Mouse (Mus musculus): ENCODE results near the gene Dand5. TPM values are rescaled to one million over a fixed set of nuclear protein-coding genes. Genes with fewer than 3 reads are reported as not detected.

The Dand5 gene
- polyA plus RNA-seq, 1 experiment from 2014 or later: 6.3 TPM

GRCm38 (mm10) chr8:84797256-84797797, 25.3 kb downstream of the Dand5 start:
- peaks cover 19% of the 10 kb centered on the region; the same call in 1 of the 2 replicates for H3K27me3 ChIP-seq (replicated peaks)
- 81% methylated on average over 15 of the region's 15 CpGs for WGBS

GRCm38 (mm10) chr8:84794486-84794885, 28.1 kb downstream of the Dand5 start:
- Histone ChIP-seq H3K27me3 (replicated peaks) (0 out of 2 replicates have a peak, but pooled peaks cover 28% of the 10 kb centered on the region), H3K9ac (no peak overlapping the region), H3K4me2 (peak overlapping the region; percentile 47), H3K27ac (peak overlapping the region; percentile 88), H3K4me1 (peaks cover 53% of the 10 kb centered on the region), H3K9me3 (no peaks in the 10 kb centered on the region), H3K36me3 (0 out of 2 replicates have a peak, but pooled peaks cover 5% of the 10 kb centered on the region), H3K4me3 (replicated peaks) (no peak overlapping the region)
- 49% methylated on average over 7 of the region's 7 CpGs for whole genome bisulfite sequencing
- peak; percentile 7; the same call in 1 of the 2 replicates for ATAC-seq (ENCODE audit: insufficient read depth, low FRiP score, low read depth)

More at GRCm38 (mm10) chr8:84797256-84797797, 25.3 kb downstream of the Dand5 start:
- H3K9me3 ChIP-seq: no peaks in the 10 kb centered on the region
- peaks cover 44% of the 10 kb centered on the region for H3K4me1 ChIP-seq
- no peak for ATAC-seq (ENCODE audit: insufficient read depth, low FRiP score, low read depth)
- no peak overlapping the region for H3K27ac ChIP-seq
- no peak overlapping the region for H3K4me2 ChIP-seq
- no peak overlapping the region for H3K4me3 ChIP-seq (replicated peaks)
- H3K36me3 ChIP-seq: 0 out of 2 replicates have a peak, but pooled peaks cover 5% of the 10 kb centered on the region
- H3K9ac ChIP-seq: no peak overlapping the region

DNA sequence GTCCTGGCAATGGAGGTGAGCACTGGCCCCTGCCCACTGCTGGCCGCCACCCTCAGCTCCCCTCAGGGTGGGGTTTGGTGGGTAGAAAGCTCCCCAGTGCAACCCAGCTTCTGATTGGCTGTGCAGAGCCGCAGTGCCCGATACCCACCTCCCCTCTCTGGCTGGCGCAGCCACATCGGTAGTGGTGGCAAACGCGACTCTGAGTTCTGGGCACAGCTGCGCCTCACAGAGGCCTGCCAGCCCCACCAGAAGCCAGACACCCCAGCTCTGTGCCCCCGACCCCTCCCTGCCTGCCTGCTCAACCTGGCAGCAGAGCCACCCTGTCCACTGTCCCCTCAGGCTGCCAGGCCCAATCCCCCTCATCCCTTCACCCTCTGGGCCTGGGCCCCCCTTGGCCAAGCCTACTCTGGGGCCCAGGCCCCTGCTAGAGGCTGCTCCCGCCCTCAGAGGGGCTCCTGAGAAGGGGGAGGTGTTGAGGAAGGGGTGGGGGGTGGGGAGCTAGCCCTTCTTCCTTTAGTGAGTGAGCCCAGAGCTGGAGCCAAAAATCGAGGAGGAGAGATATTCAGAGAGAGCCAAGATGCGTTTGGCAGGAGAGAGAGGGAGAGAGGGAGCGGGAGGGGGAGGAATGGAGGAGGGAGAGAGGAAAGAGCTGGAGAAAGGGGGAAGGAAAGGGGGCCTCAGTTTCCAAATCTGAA, 28.7 kb downstream of the Dand5 start:
- Histone ChIP-seq H3K9me3 (no peaks in the 10 kb centered on the region), H3K4me2 (peak overlapping the region; percentile 47), H3K27ac (peak overlapping the region; percentile 88), H3K9ac (peak overlapping the region; percentile 16), H3K4me3 (replicated peaks) (peak overlapping the region; percentile 19), H3K27me3 (replicated peaks) (0 out of 2 replicates have a peak, but pooled peaks cover 33% of the 10 kb centered on the region), H3K4me1 (peaks cover 57% of the 10 kb centered on the region), H3K36me3 (0 out of 2 replicates have a peak, but pooled peaks cover 5% of the 10 kb centered on the region)
- ATAC-seq (ENCODE audit: insufficient read depth, low FRiP score, low read depth): peak; percentile 54; the same call in 1 of the 2 replicates
- 63% methylated on average over 13 of the region's 13 CpGs for WGBS

DNA sequence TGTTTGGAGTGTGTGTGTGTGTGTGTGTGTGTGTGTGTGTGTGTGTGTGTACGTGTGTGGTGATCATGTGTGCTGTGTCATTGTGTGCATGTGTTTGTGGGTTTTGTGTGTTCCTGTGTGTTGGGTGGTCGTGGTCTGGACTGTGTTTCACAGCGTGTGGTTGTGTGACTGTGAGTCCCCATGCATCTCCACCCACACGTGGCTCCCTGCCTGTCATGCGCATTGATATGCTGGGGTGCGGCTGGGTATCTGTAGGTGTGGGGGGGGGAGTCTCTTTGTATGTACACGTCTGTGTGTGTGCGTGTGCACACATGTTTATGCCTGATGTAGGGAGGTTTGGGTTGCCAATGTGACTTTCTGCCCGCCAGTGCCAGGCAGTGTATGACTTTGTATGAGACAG, 29.5 kb downstream of the Dand5 start:
- Histone ChIP-seq H3K4me3 (replicated peaks) (no peak overlapping the region), H3K4me2 (no peak overlapping the region), H3K4me1 (peaks cover 55% of the 10 kb centered on the region), H3K27ac (no peak overlapping the region), H3K9ac (no peak overlapping the region), H3K36me3 (0 out of 2 replicates have a peak, but pooled peaks cover 5% of the 10 kb centered on the region), H3K27me3 (replicated peaks) (peaks cover 35% of the 10 kb centered on the region; the same call in 1 of the 2 replicates), H3K9me3 (no peaks in the 10 kb centered on the region)
- 80% methylated on average over 9 of the region's 9 CpGs for WGBS
- ATAC-seq (ENCODE audit: insufficient read depth, low FRiP score, low read depth): no peak

DNA sequence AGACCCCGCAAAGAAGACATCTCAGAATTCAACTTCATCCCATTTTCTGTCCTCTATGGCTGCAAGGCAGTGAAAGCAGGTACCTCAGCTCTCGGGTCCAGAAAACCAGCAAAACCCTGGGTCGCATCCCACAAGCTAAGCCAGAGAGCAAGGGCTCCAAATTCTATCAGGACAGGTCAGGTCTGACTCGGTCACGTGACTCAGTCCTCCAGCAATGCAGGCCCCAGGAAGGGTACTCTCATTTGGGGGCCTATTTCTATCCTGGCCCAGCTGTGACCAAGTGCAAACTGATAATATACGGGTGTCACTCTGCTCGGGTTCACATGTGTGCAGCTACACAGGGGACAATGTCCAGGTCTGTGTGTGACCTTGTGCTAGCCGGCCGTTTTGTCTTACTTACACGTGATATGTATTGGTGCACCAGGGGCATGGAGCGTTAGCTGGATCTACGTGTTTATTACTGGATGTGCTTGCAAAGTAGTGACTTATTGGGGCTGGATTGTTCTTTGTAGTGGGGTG, 30.1 kb downstream of the Dand5 start:
- 80% methylated on average over 12 of the region's 12 CpGs for WGBS
- ATAC-seq (ENCODE audit: insufficient read depth, low FRiP score, low read depth): no peak

DNA sequence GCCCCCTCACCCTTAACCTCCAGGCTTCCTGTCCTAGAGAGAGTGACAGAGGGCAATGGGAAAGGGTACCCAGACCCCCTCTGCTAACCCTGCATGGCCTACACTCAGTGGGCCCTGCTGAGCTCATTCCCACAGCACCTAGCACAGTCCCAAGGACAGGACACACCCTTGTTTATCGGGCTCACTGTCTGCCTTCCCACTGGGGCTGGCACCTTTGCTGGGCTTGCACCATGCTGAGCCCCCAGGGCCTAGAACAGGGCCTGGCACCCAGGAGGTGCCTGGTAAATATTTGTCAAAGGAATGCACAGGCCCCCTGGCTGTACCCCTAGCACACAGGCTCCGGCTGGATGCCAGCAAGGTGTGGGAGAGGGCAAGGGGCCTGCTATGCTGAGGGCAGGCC, 32.1 kb downstream of the Dand5 start:
- Histone ChIP-seq H3K9ac (no peak overlapping the region), H3K27me3 (replicated peaks) (peaks cover 49% of the 10 kb centered on the region), H3K4me2 (0 out of 2 replicates have a peak overlapping the region, but pooled peaks have one; percentile 2), H3K4me1 (peaks cover 70% of the 10 kb centered on the region), H3K4me3 (replicated peaks) (no peak overlapping the region), H3K9me3 (no peaks in the 10 kb centered on the region), H3K36me3 (no peaks in the 10 kb centered on the region), H3K27ac (no peak overlapping the region)
- WGBS: 44% methylated on average over 2 of the region's 2 CpGs
- ATAC-seq (ENCODE audit: insufficient read depth, low FRiP score, low read depth): no peak

More for the DNA sequence above, 30.1 kb downstream of the Dand5 start:
- peaks cover 55% of the 10 kb centered on the region for H3K4me1 ChIP-seq
- H3K9me3 ChIP-seq: no peaks in the 10 kb centered on the region
- H3K27ac ChIP-seq: no peak overlapping the region
- no peak overlapping the region for H3K4me3 ChIP-seq (replicated peaks)
- H3K36me3 ChIP-seq: 0 out of 2 replicates have a peak, but pooled peaks cover 5% of the 10 kb centered on the region
- H3K9ac ChIP-seq: no peak overlapping the region
- no peak overlapping the region for H3K4me2 ChIP-seq
- H3K27me3 ChIP-seq (replicated peaks): peaks cover 42% of the 10 kb centered on the region

- Histone ChIP-seq H3K27ac (no peak overlapping the region), H3K4me3 (replicated peaks) (no peak overlapping the region), H3K36me3 (no peaks in the 10 kb centered on the region), H3K9ac (no peak overlapping the region), H3K4me2 (0 out of 2 replicates have a peak overlapping the region, but pooled peaks have one; percentile 2), H3K4me1 (peaks cover 69% of the 10 kb centered on the region), H3K27me3 (replicated peaks) (peaks cover 54% of the 10 kb centered on the region), H3K9me3 (no peaks in the 10 kb centered on the region)
- no peak for ATAC-seq (ENCODE audit: insufficient read depth, low FRiP score, low read depth)
- 75% methylated on average over 8 of the region's 9 CpGs for WGBS
Observed at GRCm38 (mm10) chr8:84789855-84790486, 32.7 kb downstream of the Dand5 start.

- Histone ChIP-seq H3K27ac (no peak overlapping the region), H3K4me1 (peaks cover 69% of the 10 kb centered on the region)
Observed at GRCm38 (mm10) chr8:84789345-84789744, 33.3 kb downstream of the Dand5 start.

DNA sequence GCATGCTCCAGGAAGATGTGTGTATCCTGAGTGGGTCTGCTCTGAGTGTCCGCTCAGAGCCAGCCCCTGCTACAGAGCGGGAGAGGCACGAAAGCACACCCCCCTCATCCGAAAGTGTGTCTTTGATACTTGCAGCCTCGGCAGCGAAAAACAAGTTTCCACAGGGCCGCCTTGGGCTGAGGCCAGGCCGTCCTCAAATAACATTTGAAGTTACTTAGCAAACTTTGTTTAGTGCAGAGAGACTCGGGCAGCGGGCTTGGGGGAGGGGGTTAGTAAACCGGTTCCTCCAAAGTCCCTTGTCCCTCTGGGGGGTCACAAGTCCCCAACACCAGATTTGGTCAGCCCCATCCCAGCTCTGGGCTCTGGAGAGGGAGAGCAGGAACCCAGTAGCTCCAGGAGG, 33.7 kb downstream of the Dand5 start:
- Histone ChIP-seq H3K4me2 (peak overlapping the region; percentile 26; the same call in 1 of the 2 replicates), H3K27ac (no peak overlapping the region), H3K36me3 (no peaks in the 10 kb centered on the region), H3K9ac (no peak overlapping the region), H3K4me3 (replicated peaks) (no peak overlapping the region), H3K4me1 (peaks cover 69% of the 10 kb centered on the region), H3K27me3 (replicated peaks) (peaks cover 64% of the 10 kb centered on the region), H3K9me3 (no peaks in the 10 kb centered on the region)
- ATAC-seq (ENCODE audit: insufficient read depth, low FRiP score, low read depth): no peak
- 18% methylated on average over 11 of the region's 11 CpGs for WGBS

More at GRCm38 (mm10) chr8:84789345-84789744, 33.3 kb downstream of the Dand5 start:
- 55% methylated on average over 5 of the region's 5 CpGs for WGBS
- Histone ChIP-seq H3K27me3 (replicated peaks) (peaks cover 60% of the 10 kb centered on the region), H3K9me3 (no peaks in the 10 kb centered on the region), H3K36me3 (no peaks in the 10 kb centered on the region), H3K4me2 (peak overlapping the region; percentile 26; the same call in 1 of the 2 replicates), H3K9ac (no peak overlapping the region), H3K4me3 (replicated peaks) (no peak overlapping the region)
- ATAC-seq (ENCODE audit: insufficient read depth, low FRiP score, low read depth): no peak

DNA sequence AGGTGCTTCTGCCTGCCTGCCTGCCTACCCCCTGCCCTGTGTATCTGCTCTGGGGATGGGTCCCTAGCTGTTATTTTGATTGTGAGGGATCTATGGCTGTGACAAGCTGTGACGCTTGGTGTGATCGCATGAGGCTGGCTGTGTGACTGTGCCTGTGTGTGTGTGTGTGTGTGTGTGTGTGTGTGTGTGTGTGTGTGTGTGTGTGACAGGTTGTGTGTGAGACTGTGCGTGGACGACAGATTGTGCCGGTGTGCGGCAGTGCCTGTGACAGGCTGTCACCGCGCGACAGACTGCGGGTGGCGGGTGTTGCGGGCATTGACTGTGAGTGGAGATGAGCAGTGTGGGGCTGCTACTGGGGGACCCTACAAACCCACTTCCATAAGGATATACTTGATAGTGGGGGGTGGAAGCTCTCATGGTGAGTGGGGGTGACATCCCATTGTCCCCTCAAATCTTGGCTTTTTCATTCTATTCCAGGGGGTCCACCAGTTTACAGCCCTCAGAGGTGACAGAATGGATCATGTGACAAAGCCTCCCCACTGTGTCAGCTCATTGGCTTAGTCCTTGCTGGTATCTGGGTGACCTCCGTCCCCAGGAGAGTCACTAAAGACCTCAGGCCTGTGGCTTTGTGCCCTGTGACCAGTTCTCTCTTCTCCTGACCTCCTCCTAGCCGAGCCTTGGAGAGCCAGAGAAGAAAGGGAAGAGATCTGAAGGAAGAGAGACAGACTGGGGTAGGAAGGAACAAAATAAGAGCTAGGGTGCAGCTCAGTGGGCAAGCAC, 34.9 kb downstream of the Dand5 start:
- H3K4me1 ChIP-seq: peaks cover 64% of the 10 kb centered on the region

More for the DNA sequence above, 34.9 kb downstream of the Dand5 start:
- ATAC-seq (ENCODE audit: insufficient read depth, low FRiP score, low read depth): no peak
- Histone ChIP-seq H3K27ac (no peak overlapping the region), H3K4me3 (replicated peaks) (no peak overlapping the region), H3K36me3 (no peaks in the 10 kb centered on the region), H3K4me2 (no peak overlapping the region), H3K9me3 (no peaks in the 10 kb centered on the region), H3K9ac (no peak overlapping the region), H3K27me3 (replicated peaks) (peaks cover 74% of the 10 kb centered on the region)
- WGBS: 53% methylated on average over 14 of the region's 14 CpGs
